Mouse (Mus musculus) brain, adult 2 months (tissue): ENCODE measurements around the gene Vasp.

ENCODE experiments used
- DNase-seq: peaks from one replicate; pipeline ENCODE4 v3.0.0; 2011; ENCODE audit warnings: low read depth, low spot score

Gene Vasp

DNA sequence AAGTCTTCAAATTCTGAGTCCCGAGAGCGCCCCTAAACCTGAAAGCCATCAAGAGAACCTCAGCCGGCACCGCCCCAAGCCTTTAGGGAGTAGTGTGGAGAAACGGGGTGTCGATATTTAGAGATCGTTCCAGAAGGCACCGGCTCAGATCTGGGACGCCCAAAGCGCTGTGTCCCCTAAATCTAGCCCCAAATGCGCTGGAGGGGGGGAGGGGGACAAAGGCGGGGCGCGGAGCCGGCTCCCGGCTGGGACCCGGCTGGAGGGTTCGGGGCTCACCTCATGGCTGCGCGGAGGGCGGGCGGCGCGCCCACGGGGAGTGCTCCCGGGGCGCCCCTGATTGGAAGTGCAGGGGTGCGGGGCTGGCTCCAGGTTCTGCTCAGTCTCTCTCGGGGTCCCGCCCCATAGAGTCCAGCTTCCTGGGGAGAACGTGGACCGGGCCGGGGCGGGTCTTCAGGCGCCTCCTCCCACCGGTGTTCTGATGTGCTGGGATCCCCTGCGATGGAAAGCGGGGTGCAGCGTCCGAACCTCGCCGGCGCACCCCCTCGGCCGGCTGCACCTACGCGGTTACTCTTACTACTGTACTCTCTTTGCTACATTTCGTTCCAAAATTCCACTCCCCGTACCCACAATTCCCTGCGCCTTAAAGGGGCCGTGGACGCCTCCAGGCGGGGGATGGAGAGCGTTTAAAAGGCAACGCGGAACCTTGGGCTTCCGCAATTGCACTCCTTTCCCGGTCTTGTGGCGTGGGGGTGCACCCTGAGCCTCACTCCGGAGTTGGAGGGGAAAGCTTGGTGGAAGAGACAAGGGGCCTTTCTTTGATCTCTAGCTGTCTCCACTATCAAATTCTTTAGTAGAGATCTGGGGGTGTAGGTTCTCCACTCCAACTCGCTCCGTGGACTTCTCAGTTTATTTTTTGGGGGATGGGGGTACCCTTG is at the start of gene Vasp:
Vasp (minus strand) TSS at position 580 of the 935 bp plus-strand sequence.
- DNase-seq = peak; percentile 93

DNA sequence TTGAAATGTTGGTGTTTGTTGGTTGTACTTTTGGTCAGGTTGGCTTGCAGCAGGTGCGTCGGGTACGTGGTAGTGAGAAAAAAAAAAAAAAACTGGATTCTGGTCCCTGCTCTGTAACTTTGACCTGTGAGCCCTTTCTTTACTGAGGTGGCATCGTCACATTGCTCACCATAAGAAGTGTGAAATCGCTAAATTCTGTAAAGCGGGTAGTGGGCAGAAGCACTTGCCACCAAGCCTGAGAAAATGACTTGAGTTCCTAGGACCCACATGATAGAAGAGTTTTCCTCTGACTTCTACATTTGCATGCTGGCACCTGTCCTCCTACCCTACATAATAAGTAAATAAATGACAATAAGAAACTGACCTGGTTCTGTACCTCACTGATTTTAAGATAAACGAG is 49.0 kb upstream of the Vasp start:
- DNase-seq = no peak

DNA sequence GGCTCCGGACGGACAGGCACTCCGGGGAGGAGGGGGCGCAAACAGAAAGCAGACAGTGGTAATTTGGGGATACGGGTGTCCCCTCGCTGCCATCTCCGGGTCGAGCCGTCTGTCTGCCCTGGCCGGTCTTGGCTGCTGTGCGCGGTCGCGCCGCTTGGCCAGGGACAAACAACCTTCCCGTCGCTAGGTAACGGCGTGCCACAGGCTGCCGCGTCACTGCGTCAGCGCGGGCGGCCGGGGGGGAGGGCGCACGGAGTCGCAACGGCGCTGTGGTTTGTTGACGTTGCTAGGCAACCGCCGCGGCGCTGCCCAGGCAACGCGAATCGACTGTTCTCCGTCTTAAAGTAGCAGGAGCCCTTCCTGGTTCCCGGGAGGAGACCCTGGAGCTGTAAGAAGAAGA is 48.3 kb upstream of the Vasp start:
- DNase-seq = peak; percentile 98

DNA sequence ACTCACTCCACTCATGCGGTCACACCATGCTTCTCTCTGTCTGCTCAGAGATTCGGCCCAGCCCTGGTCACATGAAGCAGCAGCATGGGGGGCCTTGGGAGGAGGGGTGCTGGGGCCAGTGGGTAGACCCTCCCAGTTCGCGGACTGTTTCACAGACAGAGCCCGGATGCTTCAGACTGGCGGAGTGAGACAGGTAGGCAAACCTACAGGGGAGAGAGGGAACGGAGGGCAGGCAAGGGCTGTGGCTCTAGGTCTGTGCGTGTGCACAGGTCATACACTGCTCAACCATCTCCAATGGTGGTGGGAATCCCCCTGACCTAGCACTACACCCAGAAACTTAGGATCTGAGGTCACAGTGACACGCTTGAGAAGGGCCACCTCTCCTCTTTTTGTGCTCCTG is 47.8 kb upstream of the Vasp start:
- no peak for DNase-seq

DNA sequence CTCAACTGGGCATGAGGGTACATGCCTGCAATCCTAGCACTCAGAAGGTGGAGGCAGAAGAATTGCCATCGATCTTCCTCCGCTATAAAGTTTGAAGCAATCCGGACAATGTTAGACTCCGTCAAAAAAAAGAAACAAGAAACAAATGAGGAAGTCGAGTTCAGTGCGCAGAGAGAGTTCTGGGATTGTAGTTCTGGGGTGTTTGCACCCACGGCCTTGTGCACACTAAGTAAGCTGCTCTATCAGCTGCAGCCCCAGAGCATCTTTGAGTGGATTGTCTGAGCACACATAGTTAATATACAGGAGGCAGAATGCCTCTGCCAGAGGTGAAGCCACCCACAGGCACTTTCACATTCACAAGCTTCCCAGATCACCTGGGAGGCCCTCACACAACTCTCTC is 47.1 kb upstream of the Vasp start:
- DNase-seq = no peak

DNA sequence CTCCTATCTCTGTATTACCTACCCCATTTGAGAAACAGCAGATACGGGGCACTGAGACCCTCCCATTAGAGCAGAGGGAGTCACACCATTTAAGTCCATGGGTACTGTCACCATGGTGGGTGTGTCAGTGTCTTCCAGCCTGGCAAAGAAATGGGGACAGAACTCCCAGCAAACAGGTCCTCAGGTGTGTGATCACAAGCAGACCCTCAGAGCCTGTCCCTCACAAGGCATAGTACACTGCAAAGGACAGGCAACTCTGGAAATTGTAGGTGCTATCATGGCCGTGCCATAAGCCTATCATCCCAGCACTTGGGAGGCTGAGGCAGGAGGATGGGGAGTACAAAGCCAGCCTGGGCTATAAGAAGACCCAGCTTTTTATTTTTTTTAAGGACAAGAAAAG is 46.6 kb upstream of the Vasp start:
- no peak for DNase-seq

DNA sequence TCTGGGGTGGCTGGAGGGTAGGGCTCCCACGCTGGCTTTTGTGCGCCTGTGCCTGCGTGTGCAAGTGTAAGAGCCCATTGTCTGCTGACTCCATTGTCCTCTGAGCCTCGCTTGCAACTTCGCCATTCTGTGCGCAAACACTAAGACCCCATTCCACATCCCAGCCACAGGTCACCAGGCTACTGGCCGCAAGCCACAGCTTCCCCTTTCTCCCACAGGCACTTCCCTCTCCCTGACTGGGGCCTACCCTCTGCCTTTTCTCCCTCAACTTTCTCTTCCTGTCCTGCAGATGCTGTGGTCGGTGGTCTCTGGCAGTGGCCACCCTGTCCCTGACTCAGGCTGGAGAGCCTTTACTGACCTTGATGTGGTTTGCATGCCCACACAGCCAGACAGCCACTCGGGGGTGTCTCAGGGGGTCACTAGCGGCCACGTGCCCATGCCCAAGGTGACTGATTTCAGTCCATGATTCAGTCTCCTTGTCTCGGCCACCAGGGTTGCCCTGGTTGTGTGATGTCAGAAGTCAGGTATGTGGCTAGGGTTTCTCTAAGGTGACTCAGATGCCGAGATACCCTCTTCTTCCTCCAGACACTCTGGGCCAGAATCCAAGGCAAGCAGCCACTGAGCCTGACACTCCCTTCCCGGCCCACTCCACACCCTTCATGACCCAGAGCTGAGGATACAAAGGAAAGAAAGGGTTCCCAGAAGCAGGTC is 45.0 kb upstream of the Vasp start:
- DNase-seq = no peak

DNA sequence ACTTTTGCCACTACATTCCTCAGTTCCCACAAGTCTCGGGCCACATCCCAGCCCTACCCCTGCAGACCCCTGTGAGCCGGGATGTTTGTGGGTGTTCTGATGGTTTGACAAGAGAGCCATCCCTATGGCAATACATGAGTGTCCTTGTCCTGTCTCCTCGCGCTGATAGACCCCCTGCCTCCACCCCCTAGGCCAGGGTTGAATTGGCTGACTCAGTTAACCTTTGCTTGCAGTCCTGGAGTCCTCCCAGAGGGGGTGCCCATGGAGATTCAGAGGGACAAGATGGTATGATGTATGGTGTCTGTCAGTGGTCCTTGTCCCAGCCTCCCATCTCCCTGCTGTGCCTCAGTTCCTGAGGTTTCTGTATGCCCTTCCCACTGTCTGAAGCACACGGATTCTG is 42.4 kb upstream of the Vasp start:
- DNase-seq = no peak

DNA sequence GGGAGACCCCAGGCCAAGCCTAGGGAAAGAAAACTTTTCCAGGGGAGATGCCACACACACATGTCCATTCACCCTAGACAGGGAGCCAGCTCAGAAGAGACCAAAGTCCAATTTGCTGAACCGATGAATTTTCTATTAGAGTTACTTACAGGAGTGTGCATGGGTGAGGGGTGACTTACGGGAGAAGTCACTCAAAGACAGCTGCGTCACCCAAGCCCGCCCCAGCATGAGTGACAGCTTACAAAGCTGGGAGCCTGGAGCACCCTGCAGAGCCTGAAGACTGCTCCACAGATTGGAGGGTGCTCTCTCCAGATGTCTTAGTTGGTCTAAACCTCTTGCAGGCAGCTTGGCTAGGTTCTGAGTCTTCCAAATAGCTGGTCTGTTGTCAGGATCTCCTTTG is 40.4 kb upstream of the Vasp start:
- DNase-seq = no peak

DNA sequence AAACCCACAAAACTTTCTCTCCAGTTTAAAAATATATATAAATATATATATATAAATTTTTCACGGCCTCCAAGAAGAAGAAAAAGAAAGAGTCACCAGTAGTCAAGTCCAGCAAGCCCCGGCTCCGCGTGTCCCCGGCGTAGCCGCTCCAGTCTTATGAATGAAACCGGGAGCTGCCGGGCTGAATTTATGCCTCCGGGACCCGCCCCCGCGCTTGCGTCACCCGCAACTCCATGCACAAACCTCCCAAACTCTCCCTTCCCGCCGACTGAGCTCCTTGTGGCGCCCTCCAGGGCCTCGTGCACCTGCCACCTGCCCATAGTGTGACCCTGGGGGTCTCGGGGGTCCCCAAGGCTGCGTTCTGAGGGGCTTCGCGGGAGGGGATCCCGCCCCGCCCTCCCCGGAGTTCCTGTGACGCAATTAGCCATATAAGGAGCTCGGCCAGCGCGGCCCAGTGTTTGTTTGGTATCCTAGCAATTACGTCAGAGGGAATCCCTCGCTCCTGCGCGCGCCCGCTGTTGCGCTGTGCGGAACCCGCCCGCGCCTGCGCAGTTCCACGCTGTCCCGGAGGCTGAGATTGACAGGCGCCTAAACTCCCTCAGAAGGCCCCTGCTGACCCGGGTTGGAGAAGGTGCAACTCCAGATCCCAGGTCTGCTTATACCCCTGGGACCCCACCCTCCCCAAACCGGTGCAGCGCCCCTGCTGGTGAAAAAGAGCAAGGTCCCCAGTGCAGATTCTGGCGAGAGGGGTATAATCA is 38.4 kb upstream of the Vasp start, which contains the start of gene Fosb:
Fosb (minus strand) TSS at position 168 of the 758 bp plus-strand sequence.
- peak; percentile 98 for DNase-seq

DNA sequence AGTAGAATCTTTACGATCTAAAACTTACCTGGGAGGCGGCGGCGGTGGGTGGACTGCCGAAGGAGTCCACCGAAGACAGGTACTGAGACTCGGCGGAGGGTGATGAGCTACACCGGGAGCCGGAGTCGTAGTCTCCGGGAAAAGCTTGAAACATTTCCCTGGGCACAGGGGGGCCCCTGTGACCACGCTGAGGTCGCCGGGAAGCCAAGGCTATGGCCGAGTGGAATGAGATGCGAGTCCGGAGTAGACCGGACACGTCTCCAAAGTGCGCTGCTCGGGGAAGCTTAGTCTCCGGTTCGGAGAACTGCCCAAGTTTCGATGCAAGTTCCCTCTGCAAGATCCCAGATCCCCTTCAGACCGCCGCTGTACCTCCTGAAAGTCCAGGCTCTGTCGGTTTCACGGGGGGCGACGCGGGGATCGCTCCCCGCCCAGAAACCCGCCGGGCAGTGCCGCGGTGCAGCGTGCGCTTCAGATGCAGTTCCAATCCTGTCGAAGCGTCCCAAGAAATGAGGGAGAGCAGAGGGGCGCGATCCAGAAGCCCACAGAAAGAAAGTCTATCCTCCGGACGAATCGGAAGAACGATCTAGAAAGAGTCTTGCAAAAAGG is 37.8 kb upstream of the Vasp start:
- no peak for DNase-seq

DNA sequence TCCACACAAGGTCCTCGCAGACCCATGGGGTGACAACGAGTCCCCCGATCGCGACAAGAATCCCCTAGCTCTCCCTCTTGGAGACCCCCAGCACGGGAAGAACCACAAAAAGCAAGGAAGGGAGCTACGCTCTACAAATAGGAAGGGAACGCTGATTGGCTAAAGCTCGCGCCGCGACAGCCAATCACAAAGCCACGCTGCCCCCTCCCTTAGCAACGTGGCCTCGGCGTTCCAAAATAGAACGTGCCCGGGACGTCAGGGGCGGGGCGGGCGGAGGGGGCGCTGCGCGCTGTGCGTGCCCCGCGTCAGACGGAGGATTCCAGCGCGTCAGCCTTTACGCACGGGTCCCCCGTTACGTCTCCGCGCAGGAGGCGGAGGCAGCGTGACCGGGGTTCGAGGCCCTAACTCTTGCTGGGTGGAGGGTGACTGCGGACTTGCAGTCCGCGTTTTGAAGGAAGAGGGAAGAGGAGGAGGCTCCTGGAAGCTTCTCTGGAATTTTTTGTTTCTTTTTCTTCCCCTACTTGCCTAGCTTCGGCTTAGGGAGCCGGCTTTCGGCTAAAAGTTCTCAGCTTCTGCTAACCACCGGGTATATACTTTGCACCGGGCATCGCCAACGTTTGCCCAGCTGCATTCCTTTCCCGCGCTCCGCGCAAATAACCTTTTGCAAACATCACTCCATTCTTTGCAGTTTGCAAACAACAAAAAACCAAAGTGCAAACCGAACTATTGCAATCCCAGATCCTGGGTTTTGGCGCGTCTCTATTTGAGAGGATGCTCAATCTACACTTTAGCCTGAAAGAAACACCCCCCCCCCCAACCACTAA is 37.0 kb upstream of the Vasp start:
- peak; percentile 98 for DNase-seq

DNA sequence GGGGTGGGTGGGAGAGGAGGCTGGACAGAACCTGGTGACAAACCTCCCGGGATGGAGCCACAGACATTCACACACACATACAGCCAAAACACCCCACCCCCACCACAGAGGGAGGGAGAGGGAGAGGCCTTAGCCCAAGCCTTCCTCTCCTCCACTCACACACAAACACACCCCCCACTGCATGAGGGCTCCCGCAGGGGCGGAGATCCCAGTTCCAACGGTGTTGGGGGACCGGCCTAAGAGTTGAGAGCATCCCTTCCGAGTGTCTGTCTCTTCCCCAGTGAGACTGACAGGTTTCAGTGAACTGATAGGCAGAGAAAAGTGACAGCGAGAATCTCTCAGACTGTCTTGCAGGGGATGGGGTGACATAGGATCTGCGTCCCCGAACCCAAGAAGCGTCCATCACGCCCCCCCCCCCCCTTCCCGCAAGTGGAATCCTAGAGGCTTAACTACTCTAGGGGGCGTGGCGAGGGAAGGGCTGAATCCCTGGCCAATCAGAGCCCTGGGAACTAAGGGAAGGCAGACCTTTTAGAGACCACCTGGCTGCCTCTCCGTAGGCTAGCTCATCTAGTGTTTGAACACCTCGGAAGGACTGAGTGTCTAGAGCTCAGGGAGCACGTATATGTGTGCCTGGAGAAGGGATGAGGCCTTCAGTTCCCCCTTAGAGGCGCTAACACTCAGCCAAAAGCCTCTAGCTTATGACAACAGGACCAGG is 36.3 kb upstream of the Vasp start:
- peak; percentile 92 for DNase-seq

DNA sequence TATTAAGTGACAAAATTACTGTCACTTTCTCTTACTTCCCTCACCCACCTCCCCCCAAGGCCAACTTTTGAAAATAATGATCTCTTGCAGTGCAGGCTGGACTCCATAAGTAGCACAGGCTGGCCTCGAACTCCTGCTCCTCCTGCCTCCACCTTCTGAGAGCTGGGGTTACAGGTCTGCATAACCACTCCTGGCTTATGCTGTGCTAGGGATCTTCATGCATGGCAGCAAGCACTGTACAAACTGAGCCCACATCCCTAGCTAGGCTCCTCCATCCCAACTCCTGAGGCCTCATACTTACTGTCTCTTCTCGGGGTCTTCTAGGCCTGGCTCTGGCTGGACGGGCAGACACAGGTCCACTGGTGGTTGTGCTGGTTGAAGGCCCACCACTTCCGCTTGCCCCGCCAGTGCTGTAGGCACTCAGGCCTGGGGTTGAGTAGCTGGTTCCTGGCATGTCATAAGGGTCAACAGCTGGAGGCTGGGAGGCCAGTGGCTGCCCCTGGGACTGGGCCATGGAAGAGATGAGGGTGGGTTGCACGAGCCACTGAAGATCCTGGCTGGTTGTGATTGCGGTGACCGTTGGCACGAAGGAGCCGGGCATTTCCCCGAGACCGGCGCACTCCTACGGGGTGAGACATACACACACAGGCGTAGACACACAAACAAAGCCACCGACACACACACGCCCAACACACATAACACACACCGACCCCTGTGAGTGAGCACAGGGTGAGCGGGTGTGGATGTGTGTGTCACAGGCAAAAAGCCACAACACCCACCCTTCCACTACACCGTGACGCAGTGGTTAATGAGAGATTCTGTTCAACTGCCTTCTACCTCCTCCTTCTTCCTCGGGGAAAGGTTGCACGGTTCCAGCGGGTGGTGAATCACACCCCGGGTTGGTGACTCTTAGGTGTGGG is 35.5 kb upstream of the Vasp start:
- no peak for DNase-seq

DNA sequence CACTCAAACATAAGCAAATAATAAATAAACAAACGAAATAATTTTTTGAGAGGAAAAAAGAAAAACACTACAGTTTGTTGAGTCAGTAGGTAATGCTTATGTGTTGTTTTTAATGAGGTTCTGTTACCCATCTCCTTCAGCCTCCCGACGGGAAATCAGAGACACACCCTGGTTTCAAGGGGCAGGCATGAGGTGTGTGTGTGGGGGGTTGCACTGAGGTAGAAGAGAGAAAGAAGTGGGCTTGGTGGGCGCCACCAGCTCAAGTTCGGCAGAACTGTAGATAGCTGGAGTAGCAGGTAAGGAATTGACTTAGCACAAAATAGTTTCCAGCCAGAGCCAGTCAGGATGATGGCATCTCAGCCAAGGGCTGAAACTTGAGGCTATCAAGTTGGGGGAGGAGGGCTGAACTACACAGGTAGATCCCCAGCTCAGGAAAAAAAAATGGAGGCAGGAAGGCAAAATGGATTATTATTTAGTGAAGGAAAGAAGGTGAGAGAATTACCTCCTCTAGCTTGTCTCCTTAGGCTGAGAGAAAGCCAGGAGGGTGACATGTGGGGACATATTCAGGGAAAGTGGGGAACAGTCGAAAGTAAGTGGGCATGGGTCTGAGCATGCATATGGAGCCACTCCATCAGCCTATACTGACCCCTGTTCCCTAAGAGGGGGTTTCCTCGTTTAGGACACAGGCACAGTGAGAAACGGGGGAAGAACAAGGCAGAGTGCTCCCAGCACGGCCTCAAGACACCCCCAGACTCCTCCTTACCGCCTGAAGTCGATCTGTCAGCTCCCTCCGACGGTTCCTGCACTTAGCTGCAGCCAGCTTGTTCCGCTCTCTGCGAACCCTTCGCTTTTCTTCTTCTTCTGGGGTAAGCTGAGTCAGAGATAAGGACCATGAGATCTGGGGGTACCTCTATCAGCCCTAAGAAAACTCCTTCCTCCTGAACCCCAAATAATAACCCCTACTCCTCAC is 34.5 kb upstream of the Vasp start:
- DNase-seq = no peak

DNA sequence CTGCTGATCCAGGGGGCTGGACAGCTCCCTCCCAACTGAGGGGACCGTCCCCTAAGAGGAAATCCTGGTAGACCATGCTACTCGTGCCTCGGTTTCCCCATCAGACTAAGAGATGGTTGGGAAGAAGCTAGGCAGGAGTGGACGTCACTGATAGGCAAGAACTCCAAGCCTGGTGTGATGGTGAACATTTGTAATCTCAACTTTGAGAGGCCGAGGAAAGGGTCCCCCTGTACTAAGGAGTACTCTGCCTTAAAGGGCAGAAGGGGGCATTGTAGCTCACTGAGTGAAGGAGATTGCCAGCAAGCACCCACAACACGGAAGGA is 33.8 kb upstream of the Vasp start:
- DNase-seq = no peak

DNA sequence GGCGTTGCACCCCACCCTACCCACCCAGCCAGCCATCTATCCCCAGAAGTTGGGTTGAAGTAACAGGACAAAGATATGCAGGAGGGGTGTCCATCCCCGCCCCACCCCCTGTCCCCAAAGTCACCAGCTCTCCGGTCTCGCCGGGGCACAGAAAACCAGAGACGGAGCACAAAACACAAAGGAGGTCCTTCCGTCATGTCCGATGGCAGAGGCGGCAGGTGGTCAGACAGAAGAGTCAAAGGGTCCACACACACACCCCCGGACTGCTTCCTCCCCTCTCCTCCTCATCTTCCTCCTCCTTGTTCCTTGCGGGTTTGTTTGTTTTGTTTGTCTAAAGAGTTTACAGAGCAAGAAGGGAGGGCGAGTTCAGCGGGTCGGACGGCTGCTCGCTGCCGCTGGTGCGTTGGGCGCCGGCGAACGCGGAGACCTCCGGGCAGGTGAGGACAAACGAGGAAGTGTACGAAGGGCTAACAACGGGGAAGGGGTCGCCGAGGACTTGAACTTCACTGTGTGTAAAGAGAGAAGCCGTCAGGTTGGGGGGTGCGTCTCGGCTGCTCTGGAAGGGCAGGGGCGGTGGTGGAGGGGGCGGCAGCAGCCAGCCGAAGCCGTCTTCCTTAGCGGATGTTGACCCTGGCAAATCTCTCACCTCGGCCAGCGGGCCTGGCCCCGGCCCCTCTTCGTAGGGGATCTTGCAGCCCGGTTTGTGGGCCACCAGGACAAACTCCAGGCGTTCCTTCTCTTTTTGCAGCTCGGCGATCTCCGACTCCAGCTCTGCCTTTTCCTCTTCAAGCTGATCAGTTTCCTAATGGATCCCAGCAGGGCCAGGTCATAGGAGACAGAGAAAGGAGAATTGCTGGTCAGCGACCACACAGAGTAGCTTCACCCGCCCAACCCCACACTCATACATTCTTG is 33.1 kb upstream of the Vasp start:
- no peak for DNase-seq
